Mouse (Mus musculus): Measurements from ENCODE around the gene Ccnc. TPM values are rescaled to one million over a fixed set of nuclear protein-coding genes. Genes with fewer than 3 reads are reported as not detected.

The Ccnc gene
- polyA plus RNA-seq (2021; fragmentation: Nextera tagmentation) = 41.0 and 46.0 TPM in 2 replicates
- long read RNA-seq, experiment 1, transcript Ccnc-201 (13 exons, 3,484 nt) = minor isoform, 16 of 240 reads
- long read RNA-seq, experiment 1, transcript Ccnc-202 (12 exons, 3,365 nt) = minor isoform, 77 of 240 reads
- long read RNA-seq, experiment 1, transcript Ccnc-203 (12 exons, 1,406 nt) = major isoform, 96 of 240 reads
- long read RNA-seq, experiment 1, partial matches to known transcripts = 11 of 240 reads
- long read RNA-seq, experiment 1, other reads (novel, unspliced or antisense) = 35 of 240 reads
- long read RNA-seq, experiment 2, transcript Ccnc-203 (12 exons, 1,406 nt) = major isoform, 32 of 64 reads
- long read RNA-seq, experiment 2, transcript Ccnc-202 (12 exons, 3,365 nt) = minor isoform, 10 of 64 reads
- long read RNA-seq, experiment 2, partial matches to known transcripts = 15 of 64 reads
- long read RNA-seq, experiment 2, other reads (novel, unspliced or antisense) = 7 of 64 reads

DNA sequence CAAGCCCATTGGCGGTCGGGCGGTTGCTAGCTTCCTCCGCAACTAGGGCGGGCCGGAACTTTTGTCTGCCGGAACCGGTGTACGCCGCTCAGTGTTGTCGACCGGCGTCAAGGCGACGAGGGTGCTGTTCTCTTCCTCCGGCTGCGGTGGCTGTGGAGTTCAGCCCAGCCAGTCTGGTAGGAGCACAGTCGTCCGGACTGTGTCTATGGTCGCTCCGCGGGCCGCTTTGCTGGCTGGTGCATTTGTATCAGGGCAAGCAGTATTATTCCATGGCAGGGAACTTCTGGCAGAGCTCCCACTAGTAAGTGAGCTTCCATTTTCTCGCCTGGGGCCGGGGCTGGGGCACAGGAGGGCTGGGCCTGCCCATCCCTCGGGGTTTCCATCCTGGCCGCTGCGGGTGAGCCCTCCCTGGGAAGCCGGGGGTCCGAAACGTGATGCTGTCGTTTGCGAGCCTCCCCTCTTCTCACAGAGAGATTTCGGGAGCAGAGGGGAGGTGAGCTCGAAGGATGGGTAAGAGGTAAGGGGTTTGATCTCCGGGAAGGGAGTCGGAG is at the start of gene Ccnc:
Ccnc (plus strand) TSS at position 87 of the 551 bp plus-strand sequence.

DNA sequence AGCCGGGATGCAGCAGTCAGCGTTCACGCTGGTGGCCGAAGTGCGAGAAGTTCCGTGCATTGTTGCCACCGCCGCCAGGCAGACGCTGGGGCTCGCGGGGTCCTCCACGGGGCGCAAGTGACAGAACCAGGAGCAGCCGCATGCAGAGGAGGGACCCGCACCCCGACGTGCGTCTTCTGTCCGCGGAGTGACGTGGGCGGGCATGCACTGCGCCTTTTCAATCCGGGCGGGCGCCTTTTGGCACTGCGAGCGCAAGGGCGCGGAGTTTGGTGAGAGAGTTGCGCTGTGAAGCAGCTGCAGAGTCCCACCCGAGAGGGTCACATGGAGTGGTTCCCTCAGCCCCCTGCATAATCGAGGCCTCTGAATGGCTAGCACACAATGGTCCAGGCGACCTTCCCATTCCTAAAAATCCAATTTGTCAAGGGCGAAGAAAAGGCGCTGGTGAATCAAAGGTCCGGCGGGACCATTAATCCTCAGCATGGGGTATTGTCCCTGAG is 41.9 kb upstream of the Ccnc start, which contains the start of gene Prdm13:
Prdm13 (minus strand) TSS at position 369 of the 497 bp plus-strand sequence.

DNA sequence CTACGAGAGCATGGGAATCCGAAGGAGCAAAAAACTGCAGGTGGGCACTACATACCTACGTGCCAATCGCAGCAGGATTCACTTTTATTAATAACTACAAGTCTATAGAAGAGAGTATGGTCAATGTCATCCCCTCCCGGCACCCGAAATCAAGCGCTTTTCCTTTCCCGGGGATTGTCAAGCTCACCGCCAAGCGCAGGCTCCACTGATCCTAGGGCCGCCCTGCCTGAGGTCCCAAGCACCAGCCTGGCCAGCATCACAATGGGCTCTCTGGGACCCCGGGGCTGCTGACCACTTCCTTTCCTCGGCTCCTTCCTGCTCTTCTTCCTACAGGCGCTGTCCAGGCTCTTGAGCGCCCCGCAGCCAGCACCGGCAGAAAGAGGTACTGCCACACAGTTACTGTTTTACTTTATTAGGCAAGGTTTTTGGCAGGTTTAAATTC is 39.4 kb downstream of the Ccnc start, which contains the start of the genes Usp45 and Tstd3:
Usp45 (plus strand) TSS at position 294 of the 442 bp plus-strand sequence.
Tstd3 (minus strand) TSS at position 350 of the 442 bp plus-strand sequence.

Other genes starting within 250 kb of the Ccnc start
- not detected in 2 replicates for gene Prdm13, start 41.7 kb upstream of the Ccnc start, polyA plus RNA-seq (2021; fragmentation: Nextera tagmentation)
- 6.1 and 9.7 TPM in 2 replicates for gene Usp45, start 39.5 kb downstream of the Ccnc start, polyA plus RNA-seq (2021; fragmentation: Nextera tagmentation)
- 20.7 and 22.3 TPM in 2 replicates for gene Tstd3, start 39.5 kb downstream of the Ccnc start, polyA plus RNA-seq (2021; fragmentation: Nextera tagmentation)
- gene Pnisr, start 119.9 kb downstream of the Ccnc start, polyA plus RNA-seq (2021; fragmentation: Nextera tagmentation) = 46.2 and 57.1 TPM in 2 replicates
- gene Coq3, start 152.0 kb downstream of the Ccnc start, polyA plus RNA-seq (2021; fragmentation: Nextera tagmentation) = 13.0 and 13.2 TPM in 2 replicates
- 5.4 and 13.5 TPM in 2 replicates for gene Faxc, start 203.6 kb downstream of the Ccnc start, polyA plus RNA-seq (2021; fragmentation: Nextera tagmentation)

Data from left cerebral cortex, adult 6 months (tissue).